Mouse (Mus musculus): ENCODE measurements around the gene Zfp512b.

- TF ChIP-seq CTCF (IDR thresholded peaks at IDR 0.05; ENCODE audit: low read depth) (no peak), EP300 (IDR thresholded peaks at IDR 0.05; ENCODE audit: low read depth) (no peak)
Observed at GRCm38 (mm10) chr2:181583460-181584257, 8.9 kb downstream of the Zfp512b start.

Data from liver, postnatal 0 days (tissue).